Comparison of ENCODE assay signal across 10 mouse cellular contexts in the genomic region with DNA sequence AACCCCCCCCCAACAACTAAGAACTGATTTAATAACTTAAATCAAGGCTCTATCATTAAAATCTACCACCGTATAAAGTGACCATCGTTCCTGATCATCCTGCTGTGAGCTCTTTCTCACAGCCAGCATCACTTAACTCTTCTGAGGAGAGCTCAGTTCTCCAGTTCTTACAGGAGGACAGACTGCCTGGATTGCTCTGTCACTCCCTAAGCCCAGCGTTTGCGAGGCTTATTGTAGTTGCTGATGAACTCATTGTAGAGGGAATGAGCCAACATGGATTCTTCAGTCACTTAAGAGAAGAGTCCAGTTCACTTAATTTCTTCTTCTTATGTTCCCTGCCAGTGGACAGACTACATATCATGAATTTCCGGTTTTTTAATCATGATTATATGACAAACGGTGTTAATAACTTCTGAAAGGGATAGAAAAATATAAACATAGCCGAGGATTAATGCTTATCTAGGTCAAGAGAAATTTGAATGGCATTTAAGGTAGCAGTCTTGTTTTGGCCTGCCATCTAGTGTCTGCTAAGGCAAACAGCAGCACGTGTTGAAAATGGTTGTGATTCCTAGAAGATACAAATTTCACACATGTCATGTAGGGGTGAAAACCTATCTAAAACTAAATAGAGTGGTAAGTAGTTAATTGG. TPM values are rescaled to one million over a fixed set of nuclear protein-coding genes. Genes with fewer than 3 reads are reported as not detected.
DNase-seq lines count a peak whose midpoint lies in the region; TF ChIP-seq lines count a peak whose summit lies in the region.
"Had no signal": no experiment of that assay in that cellular context is flagged by ENCODE, and none has a peak within 500 bp of the region (broad histone marks: within the 10 kb centered on the region; RNA-seq: fewer than 3 reads in every experiment).

No protein-coding gene starts in this region.

- TF ChIP-seq CTCF in spleen, adult 2 months (IDR thresholded peaks at IDR 0.05; ENCODE audit: extremely low read depth, insufficient read depth, insufficient read length, insufficient replicate concordance): peak; percentile 38; the same call in 1 of the 2 replicates

- no peaks in the 10 kb centered on the region for H3K9me3 ChIP-seq in heart, embryonic 10.5 days
- H3K9me3 ChIP-seq: embryonic facial prominence, embryonic 12.5 days; limb, embryonic 12.5 days had no signal

- peak; percentile 81 for DNase-seq in heart, adult 11 months
- DNase-seq in heart, embryonic 10.5 days (ENCODE audit: low spot score): no peak
- peak in 1 of 2 experiments; percentile 36 for DNase-seq in spleen, adult 2 months (ENCODE audit: low read depth in 1 of 2, low spot score in 2 of 2)
- no peak for DNase-seq in spleen, adult 18-20 months
- peak; percentile 32 for DNase-seq in c-Kit-positive CD71-positive TER-119-negative erythroid progenitor cells, embryonic 14.5 days (ENCODE audit: low read depth)
- DNase-seq in lung, postnatal 10 days: peak; percentile 56
- no peak for DNase-seq in left cerebral cortex, postnatal 4 days
- DNase-seq in layer of hippocampus, postnatal 14 days (ENCODE audit: low spot score in 2 of 2): no peak

- WGBS in heart, embryonic 10.5 days: 23% methylated on average over 8 of the region's 8 CpGs
- WGBS in spleen, adult 2 months: 32% methylated on average over 8 of the region's 8 CpGs

- intact Hi-C loops in left cerebral cortex, postnatal 4 days (cut with DNase I): loop anchor here (2.0 kb wide), 1 partner anchor 31 kb away; no protein-coding TSS in a partner anchor

- no peak overlapping the region for H3K27ac ChIP-seq in heart, embryonic 10.5 days
- H3K27ac ChIP-seq in spleen, adult 2 months (ENCODE audit: insufficient read depth, low read length): no peak overlapping the region
- H3K27ac ChIP-seq: embryonic facial prominence, embryonic 12.5 days; limb, embryonic 12.5 days had no signal

- H3K4me3 ChIP-seq in heart, embryonic 10.5 days: no peak overlapping the region
- no peak overlapping the region for H3K4me3 ChIP-seq in spleen, adult 2 months (ENCODE audit: extremely low read depth, insufficient read depth, insufficient read length)
- H3K4me3 ChIP-seq: embryonic facial prominence, embryonic 12.5 days; limb, embryonic 12.5 days had no signal

- peaks cover 4% of the 10 kb centered on the region for H3K4me1 ChIP-seq in heart, embryonic 10.5 days
- H3K4me1 ChIP-seq in spleen, adult 2 months (ENCODE audit: control insufficient read depth, insufficient read depth, insufficient read length): no peaks in the 10 kb centered on the region; the same call in 1 of the 2 replicates
- H3K4me1 ChIP-seq: embryonic facial prominence, embryonic 12.5 days; limb, embryonic 12.5 days had no signal

- no peaks in the 10 kb centered on the region for H3K27me3 ChIP-seq in heart, embryonic 10.5 days (ENCODE audit: insufficient read depth, poor library complexity, severe bottlenecking)
- no peaks in the 10 kb centered on the region for H3K27me3 ChIP-seq in spleen, adult 2 months (ENCODE audit: control insufficient read depth, insufficient read depth, low read length)
- H3K27me3 ChIP-seq: embryonic facial prominence, embryonic 12.5 days; limb, embryonic 12.5 days had no signal

- no peak for TF ChIP-seq POLR2A in spleen, adult 2 months (IDR thresholded peaks at IDR 0.05; ENCODE audit: low read depth, low read length)

- no peaks in the 10 kb centered on the region for H3K36me3 ChIP-seq in heart, embryonic 10.5 days
- no peaks in the 10 kb centered on the region for H3K36me3 ChIP-seq in spleen, adult 2 months (ENCODE audit: control insufficient read depth, insufficient read depth, low read length)
- H3K36me3 ChIP-seq: embryonic facial prominence, embryonic 12.5 days; limb, embryonic 12.5 days had no signal

RNA-seq across cellular contexts. Expression of a gene that starts 6.3 kb away (rescaled TPM):
- polyA plus RNA-seq in heart, embryonic 10.5 days (2016; fragmentation: Nextera tagmentation; extraction: Ambion mirVana): 17.2 TPM in 2 replicates
- polyA plus RNA-seq in spleen, adult 2 months (2012; rRNA removed): 20.9 and 25.5 TPM in 2 replicates
- total RNA-seq in left cerebral cortex, postnatal 4 days (2021): 100 to 1,000 TPM; 154 to 166 TPM
- total RNA-seq in layer of hippocampus, postnatal 14 days (2021): 10 to 100 TPM; 64.6 to 74.5 TPM

RNA-seq across cellular contexts. Expression of a gene that starts 13.1 kb away (rescaled TPM):
- 4.2 and 4.4 TPM in 2 replicates for polyA plus RNA-seq in heart, embryonic 10.5 days (2016; fragmentation: Nextera tagmentation; extraction: Ambion mirVana)
- 35.9 and 50.3 TPM in 2 replicates for polyA plus RNA-seq in spleen, adult 2 months (2012; rRNA removed)
- 10 to 100 TPM; 39.8 to 41.0 TPM for total RNA-seq in left cerebral cortex, postnatal 4 days (2021)
- total RNA-seq in layer of hippocampus, postnatal 14 days (2021): 10 to 100 TPM; 11.9 to 12.2 TPM

RNA-seq across cellular contexts. Expression of a gene that starts 14.3 kb away (rescaled TPM):
- polyA plus RNA-seq in heart, embryonic 10.5 days (2016; fragmentation: Nextera tagmentation; extraction: Ambion mirVana): 1.4 and 2.9 TPM in 2 replicates
- 23.7 and 32.9 TPM in 2 replicates for polyA plus RNA-seq in spleen, adult 2 months (2012; rRNA removed)
- total RNA-seq in left cerebral cortex, postnatal 4 days (2021): 10 to 100 TPM; 62.4 to 81.1 TPM
- 10 to 100 TPM; 19.6 to 29.4 TPM for total RNA-seq in layer of hippocampus, postnatal 14 days (2021)

RNA-seq across cellular contexts. Expression of a gene that starts 18.6 kb away (rescaled TPM):
- 16.1 and 23.3 TPM in 2 replicates for polyA plus RNA-seq in heart, embryonic 10.5 days (2016; fragmentation: Nextera tagmentation; extraction: Ambion mirVana)
- polyA plus RNA-seq in spleen, adult 2 months (2012; rRNA removed): 28.4 and 40.3 TPM in 2 replicates
- total RNA-seq in left cerebral cortex, postnatal 4 days (2021): 100 to 1,000 TPM; 116 to 120 TPM
- total RNA-seq in layer of hippocampus, postnatal 14 days (2021): 10 to 100 TPM; 27.5 to 46.6 TPM

RNA-seq across cellular contexts. Expression of a gene that starts 19.8 kb away (rescaled TPM):
- polyA plus RNA-seq in heart, embryonic 10.5 days (2016; fragmentation: Nextera tagmentation; extraction: Ambion mirVana): 2.6 and 3.2 TPM in 2 replicates
- polyA plus RNA-seq in spleen, adult 2 months (2012; rRNA removed): 54.9 and 68.9 TPM in 2 replicates
- 100 to 1,000 TPM in 1 of 2 experiments, 10 to 100 TPM in 1; 95.4 to 102 TPM for total RNA-seq in left cerebral cortex, postnatal 4 days (2021)
- 10 to 100 TPM; 26.7 to 45.4 TPM for total RNA-seq in layer of hippocampus, postnatal 14 days (2021)

Comparison
In these comparisons a context has a peak if more than half of its experiments do, and no peak if none do; other contexts are left out.
1. DNase-seq: peak in heart, adult 11 months (single experiment), c-Kit-positive CD71-positive TER-119-negative erythroid progenitor cells, embryonic 14.5 days (single experiment) and lung, postnatal 10 days (single experiment); none in heart, embryonic 10.5 days (single experiment), spleen, adult 18-20 months (0 of 2), left cerebral cortex, postnatal 4 days (single experiment) and layer of hippocampus, postnatal 14 days (0 of 2).